Mouse (Mus musculus) monocyte, adult 2 months (primary cell): ENCODE data around the gene Vmn2r102.

ENCODE experiments used
- DNase-seq, 2 experiments: peaks; one replicate each; pipeline ENCODE4 v3.0.0; 2022; ENCODE audit warnings: low spot score in 2 of 2, low read depth in 1 of 2

Vmn2r102 gene

DNA sequence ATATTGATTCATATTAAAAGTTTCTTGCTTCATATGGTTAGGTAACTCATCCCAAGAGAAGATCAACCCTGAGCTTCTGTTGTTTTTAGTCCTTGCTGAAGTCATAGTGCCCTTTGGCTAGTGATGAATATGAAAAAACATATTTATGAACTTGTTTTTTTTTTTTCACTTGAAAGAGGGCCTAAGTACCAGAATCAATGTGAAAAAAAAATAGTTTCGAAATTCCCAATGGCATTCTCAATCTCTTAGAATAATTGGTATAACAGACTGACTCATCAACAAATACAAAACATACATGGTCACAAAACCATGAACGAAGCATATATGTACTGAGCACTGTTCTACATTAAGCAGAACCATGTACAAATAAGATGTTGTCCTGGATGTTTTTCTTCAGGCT is at the start of gene Vmn2r102:
Vmn2r102 (plus strand) TSS at position 301 of the 400 bp plus-strand sequence.
- no peak for DNase-seq

- DNase-seq: no peak
These were observed 30.8 kb upstream of the Vmn2r102 start for GRCm38 (mm10) chr17:19629328-19629727.

GRCm38 (mm10) chr17:19658447-19658846 is 1.7 kb upstream of the Vmn2r102 start:
- no peak for DNase-seq

DNA sequence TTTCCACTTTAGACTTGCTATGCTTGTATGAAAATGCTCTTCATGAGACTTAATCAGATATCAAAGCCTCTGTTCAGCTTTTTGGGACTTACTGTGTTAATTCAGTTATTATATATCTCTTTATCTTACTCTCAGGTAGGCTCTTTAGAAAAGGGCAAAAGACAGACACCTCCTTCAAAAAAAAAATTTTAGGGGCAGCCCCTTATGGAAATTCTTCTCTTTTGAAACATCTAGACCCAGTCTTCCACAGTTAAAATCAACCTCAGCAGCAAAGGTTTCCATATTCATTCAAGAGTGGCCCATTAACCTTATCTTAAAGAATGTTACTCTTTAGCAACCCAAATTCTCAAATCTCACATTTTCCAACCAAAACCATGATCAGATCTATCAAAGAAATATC is 31.9 kb downstream of the Vmn2r102 start:
- DNase-seq: no peak
